Mouse (Mus musculus) Patski (cell line): ENCODE measurements around the gene Retreg3. TPM values are rescaled to one million over a fixed set of nuclear protein-coding genes. Genes with fewer than 3 reads are reported as not detected.

Experiments
- ATAC-seq: fragments of 100-300 bp; one replicate; pipeline ENCODE4 v1.8.0; 2021
- CTCF ChIA-PET: fragments of 350-600 bp; sonication (Branson Sonifier 250); formaldehyde crosslinking; loops from one replicate; lab custom pipeline; 2022; ENCODE audit warnings: inconsistent platforms; lab: Charles Lee
- POLR2A ChIA-PET: fragments of 350-600 bp; sonication (Branson Sonifier 250); formaldehyde crosslinking; loops from one replicate; lab custom pipeline; 2022; ENCODE audit warnings: antibody characterized with exemption, inconsistent platforms; lab: Charles Lee
- DNase-seq: peaks from one replicate; pipeline ENCODE4 v3.0.0-alpha.2; 2011; ENCODE audit warnings: low read depth, low spot score
- H3K27me3 ChIP-seq: fragments of 371-371 bp; one replicate; pipeline ENCODE4 v1.5.1; 2021
- CTCF ChIP-seq: fragments of 100-300 bp; IDR thresholded peaks from one replicate; pipeline ENCODE4 v1.5.1; 2021
- in situ Hi-C: fragments of 300-500 bp; cut with MboI; formaldehyde crosslinking; loops from 3 replicates; pipeline ENCODE4 v1.11.1; 2018; ENCODE audit warnings: low pct_unique_long_range_greater_than_20kb, mixed read lengths
- polyA plus RNA-seq: library from polyadenylated mRNA; unstranded; gene quantifications from one replicate; pipeline ENCODE4 v1.2.3, GENCODE M21; 2021

Retreg3 gene
- polyA plus RNA-seq, 1 experiment from 2014 or later, result 72.2 TPM

GRCm38 (mm10) chr11:101051051-101051493 is 68.6 kb downstream of the Retreg3 start:
- DNase-seq, result no peak
- POLR2A ChIA-PET, result interaction anchor here (1.0 kb wide), 2 partner anchors 13 to 40 kb away, joined by 3 read pairs; no protein-coding TSS in a partner anchor

GRCm38 (mm10) chr11:101050359-101050758 is 69.3 kb downstream of the Retreg3 start:
- DNase-seq (no peak), ATAC-seq (no peak)
- no peaks in the 10 kb centered on the region for H3K27me3 ChIP-seq
- in situ Hi-C loops, result no loop called here
- CTCF ChIA-PET, result interaction anchor here (1.3 kb wide), 1 partner anchor 10 kb away, joined by 3 read pairs; no protein-coding TSS in a partner anchor
- TF ChIP-seq CTCF, result no peak
- POLR2A ChIA-PET, result interaction anchor here (1.0 kb wide), 1 partner anchor 39 kb away, joined by 3 read pairs; no protein-coding TSS in a partner anchor

More at GRCm38 (mm10) chr11:101051051-101051493, 68.6 kb downstream of the Retreg3 start:
- in situ Hi-C loops, result no loop called here
- CTCF ChIA-PET, result interaction anchor here (0.9 to 1.3 kb wide), 4 partner anchors 8 to 19 kb away, joined by 3 to 5 read pairs (median 3); no protein-coding TSS in a partner anchor
- ATAC-seq, result no peak
- TF ChIP-seq CTCF, result no peak
- no peaks in the 10 kb centered on the region for H3K27me3 ChIP-seq

DNA sequence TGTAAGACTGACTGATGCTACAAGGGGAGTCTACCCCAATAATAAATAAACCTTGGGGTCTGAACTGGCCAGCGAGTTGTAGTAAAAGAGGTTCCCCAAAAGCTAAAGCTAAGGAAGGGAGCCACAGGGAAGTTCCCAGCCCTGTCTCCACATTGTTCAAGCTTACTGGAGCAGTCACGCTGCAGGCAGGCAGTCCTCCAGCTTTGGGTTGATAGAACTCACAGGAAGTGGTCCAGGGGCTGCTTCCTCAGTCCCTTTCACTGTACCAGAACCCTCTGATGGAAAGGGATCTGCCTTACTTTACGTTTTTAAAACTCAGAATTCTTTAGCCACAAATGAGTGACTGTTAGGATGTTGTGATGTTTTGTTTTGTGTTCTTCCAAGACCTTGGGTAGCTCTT is 72.2 kb downstream of the Retreg3 start:
- in situ Hi-C loops, result no loop called here

DNA sequence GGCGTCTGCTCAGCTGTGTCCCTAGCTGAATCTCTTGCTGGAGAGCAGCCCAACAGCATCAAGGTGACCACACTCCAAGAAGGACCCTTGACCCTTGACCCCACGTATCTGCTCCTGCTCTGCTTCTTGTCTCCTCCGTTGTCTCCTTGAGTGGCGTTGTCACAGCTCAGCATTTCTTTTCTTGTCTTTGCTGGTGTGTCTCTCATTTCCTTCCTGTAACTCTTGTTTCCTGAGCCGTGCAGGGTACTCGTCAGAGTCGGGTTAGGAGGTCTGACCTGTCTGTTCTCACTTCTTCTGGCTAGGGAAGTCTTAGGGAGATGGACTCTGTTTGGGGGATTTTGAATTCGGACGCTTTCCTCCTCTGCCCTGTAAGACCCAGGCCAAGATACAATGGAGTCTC is 73.3 kb downstream of the Retreg3 start:
- CTCF ChIA-PET, result interaction anchor here (0.9 kb wide), 1 partner anchor 17 kb away, joined by 3 read pairs; no protein-coding TSS in a partner anchor
- in situ Hi-C loops, result no loop called here
- H3K27me3 ChIP-seq, result no peaks in the 10 kb centered on the region
- no peak for TF ChIP-seq CTCF
- POLR2A ChIA-PET, result no interaction called here
- DNase-seq, result no peak
- no peak for ATAC-seq

More for the DNA sequence above, 72.2 kb downstream of the Retreg3 start:
- TF ChIP-seq CTCF, result no peak
- H3K27me3 ChIP-seq, result no peaks in the 10 kb centered on the region
- ATAC-seq (no peak), DNase-seq (no peak)
- ChIA-PET POLR2A (interaction anchor here (0.8 to 1.2 kb wide), 2 partner anchors 22 to 31 kb away, joined by 4 read pairs; partner anchors contain the start of gene Naglu), CTCF (interaction anchor here (1.0 kb wide), 2 partner anchors 49 to 101 kb away, joined by 3 to 4 read pairs; no protein-coding TSS in a partner anchor)

Other genes with a start within 250 kb of the Retreg3 start
- 152 TPM for gene Stat3, start 180.4 kb downstream of the Retreg3 start, polyA plus RNA-seq
- 211 TPM for gene Cavin1, start 149.0 kb downstream of the Retreg3 start, polyA plus RNA-seq
- gene Atp6v0a1, start 110.4 kb downstream of the Retreg3 start, polyA plus RNA-seq, result 141 TPM
- gene Naglu, start 49.9 kb downstream of the Retreg3 start, polyA plus RNA-seq, result 46.4 TPM
- gene Hsd17b1, start 41.5 kb downstream of the Retreg3 start, polyA plus RNA-seq, result 0.83 TPM
- 45.7 TPM for gene Coasy, start 37.3 kb downstream of the Retreg3 start, polyA plus RNA-seq
- 44.5 TPM for gene Mlx, start 32.6 kb downstream of the Retreg3 start, polyA plus RNA-seq
- gene Psmc3ip, start 24.5 kb downstream of the Retreg3 start, polyA plus RNA-seq, result 20.6 TPM
- 70.2 TPM for gene Tubg1, start within 50 bp of the Retreg3 start, polyA plus RNA-seq
- 3.5 TPM for gene Tubg2, start 36.0 kb upstream of the Retreg3 start, polyA plus RNA-seq
- 10.8 TPM for gene Cntnap1, start 50.6 kb upstream of the Retreg3 start, polyA plus RNA-seq
- gene Plekhh3, start 51.5 kb upstream of the Retreg3 start, polyA plus RNA-seq, result 33.3 TPM
- 0.95 TPM for gene Ccr10, start 55.5 kb upstream of the Retreg3 start, polyA plus RNA-seq
- 52.0 TPM for gene Ezh1, start 106.6 kb upstream of the Retreg3 start, polyA plus RNA-seq
- 27.3 TPM for gene Ramp2, start 126.1 kb upstream of the Retreg3 start, polyA plus RNA-seq
- 104 TPM for gene Vps25, start 133.8 kb upstream of the Retreg3 start, polyA plus RNA-seq
- gene Wnk4, start 140.7 kb upstream of the Retreg3 start, polyA plus RNA-seq, result 53.9 TPM
- gene Cntd1, start 159.1 kb upstream of the Retreg3 start, polyA plus RNA-seq, result 1.0 TPM
- gene Coa3, start 159.2 kb upstream of the Retreg3 start, polyA plus RNA-seq, result 118 TPM
- 203 TPM for gene Becn1, start 182.4 kb upstream of the Retreg3 start, polyA plus RNA-seq
- 101 TPM for gene Psme3, start 196.3 kb upstream of the Retreg3 start, polyA plus RNA-seq
- 2.3 TPM for gene Aoc2, start 205.2 kb upstream of the Retreg3 start, polyA plus RNA-seq
- 0.04 TPM for gene Aoc3, start 210.7 kb upstream of the Retreg3 start, polyA plus RNA-seq
- gene G6pc, start 247.7 kb upstream of the Retreg3 start, polyA plus RNA-seq, result not detected